Mouse (Mus musculus): ENCODE results near the gene Mansc1. TPM values are rescaled to one million over a fixed set of nuclear protein-coding genes. Genes with fewer than 3 reads are reported as not detected.
A peak's percentile ranks its signal among the peaks of the same experiment; 100 is the strongest.

Gene Mansc1
- polyA plus RNA-seq, 1 experiment: 15.4 TPM

DNA sequence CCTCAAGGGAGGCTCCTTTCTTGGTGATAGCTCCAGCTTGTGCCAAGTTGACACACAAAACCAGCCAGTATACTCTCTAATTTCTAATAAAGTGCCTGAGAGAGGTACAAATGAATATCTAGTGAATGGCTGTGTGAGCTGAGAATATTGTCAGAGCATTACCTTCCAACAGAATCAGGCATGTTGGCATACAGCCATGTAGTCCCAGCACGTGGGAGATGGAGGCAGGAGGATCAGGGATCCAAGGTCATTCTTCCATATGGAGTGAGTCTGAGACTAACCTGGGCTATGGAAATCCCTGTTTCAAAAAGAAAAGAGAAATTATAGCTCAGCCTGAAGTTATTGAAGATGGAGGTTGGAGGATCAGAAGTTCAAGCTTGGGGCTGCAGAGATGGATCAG lies 33.0 kb downstream of the Mansc1 start:
- no peak for DNase-seq (ENCODE audit: low spot score)

- no peak for DNase-seq (ENCODE audit: low spot score)
These were observed 34.5 kb downstream of the Mansc1 start for GRCm38 (mm10) chr6:134597651-134598229.

DNA sequence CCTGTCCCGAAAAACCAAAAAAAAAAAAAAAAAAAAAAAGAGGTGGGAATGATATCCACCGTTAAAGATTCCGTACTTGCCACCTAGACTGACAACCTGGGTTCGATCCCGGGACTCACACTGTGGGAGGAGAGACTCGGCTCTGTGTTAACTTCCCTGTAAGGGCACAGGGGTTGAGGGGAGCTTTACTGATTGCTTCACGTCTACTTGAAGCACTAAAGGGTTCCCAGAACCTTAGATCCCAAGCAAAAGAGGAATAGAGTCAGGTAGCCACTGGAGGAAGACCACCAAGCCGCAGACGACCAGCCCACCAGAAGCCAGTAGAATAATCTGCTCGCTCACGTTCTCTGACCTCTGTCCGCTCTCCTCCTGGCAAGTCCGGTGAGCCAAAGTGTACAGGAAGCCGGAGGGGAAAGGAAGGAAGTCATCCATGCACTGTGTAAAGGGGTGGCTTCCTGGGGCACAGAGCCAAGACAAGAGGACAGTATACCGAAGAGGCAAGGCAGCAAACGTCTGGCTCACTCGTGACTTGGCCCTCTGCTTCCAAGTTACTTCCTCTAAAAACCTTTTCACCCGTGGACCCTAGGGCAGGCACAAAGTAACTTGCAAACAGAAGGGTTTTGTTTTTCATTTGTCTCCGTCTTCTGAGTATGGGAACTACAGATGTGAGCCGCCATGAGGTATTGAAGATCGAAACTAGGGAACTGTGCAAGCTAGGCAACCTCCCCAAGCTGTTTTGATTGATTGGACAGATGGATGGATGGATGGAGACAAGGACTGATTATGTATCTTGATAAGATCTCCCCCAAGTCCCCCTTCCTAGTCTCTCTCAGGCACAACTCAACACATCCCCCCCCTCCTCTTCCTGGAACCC lies 37.5 kb downstream of the Mansc1 start:
- no peak for DNase-seq (ENCODE audit: low spot score)

- DNase-seq (ENCODE audit: low spot score): no peak
These were observed 40.7 kb downstream of the Mansc1 start for GRCm38 (mm10) chr6:134591614-134592013.

- DNase-seq (ENCODE audit: low spot score): no peak
These were observed 46.0 kb downstream of the Mansc1 start for GRCm38 (mm10) chr6:134586241-134586640.

DNA sequence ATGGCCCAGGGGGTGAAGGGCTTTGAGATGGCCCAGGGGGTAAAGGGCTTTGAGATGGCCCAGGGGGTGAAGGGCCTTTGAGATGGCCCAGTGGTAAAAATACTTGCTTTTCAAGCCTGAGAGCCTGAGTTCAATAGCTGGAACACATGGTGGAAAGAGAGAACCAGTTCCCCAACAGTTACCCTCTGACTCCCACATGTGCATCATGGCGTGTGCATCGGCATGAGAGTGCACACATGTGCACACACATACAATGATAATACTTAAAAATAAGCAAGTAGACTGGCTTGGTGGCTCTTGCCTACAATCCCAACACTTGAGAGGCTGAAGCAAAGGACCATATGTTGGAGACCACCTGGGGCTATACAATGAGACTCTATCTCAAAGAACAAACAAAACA lies 47.7 kb downstream of the Mansc1 start:
- no peak for DNase-seq (ENCODE audit: low spot score)

DNA sequence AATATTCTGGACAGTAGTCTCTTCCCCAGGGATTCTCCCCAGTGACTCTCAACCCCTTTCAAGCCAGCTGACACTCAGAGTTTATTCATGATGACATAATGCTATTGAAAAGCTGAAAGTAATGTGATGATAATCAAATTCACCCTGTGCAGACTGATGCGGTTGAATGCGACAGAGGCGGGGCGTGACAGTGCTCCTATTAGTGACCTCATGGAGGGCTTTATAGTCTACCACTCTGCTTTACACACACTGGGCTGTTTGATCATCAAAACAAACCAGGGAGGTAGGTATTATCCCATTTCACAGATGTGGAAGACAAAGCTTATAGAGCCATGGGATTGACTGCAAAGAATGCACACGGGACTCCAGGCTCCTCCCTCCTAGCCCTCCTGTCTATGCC lies 50.2 kb downstream of the Mansc1 start:
- DNase-seq (ENCODE audit: low spot score): no peak

DNA sequence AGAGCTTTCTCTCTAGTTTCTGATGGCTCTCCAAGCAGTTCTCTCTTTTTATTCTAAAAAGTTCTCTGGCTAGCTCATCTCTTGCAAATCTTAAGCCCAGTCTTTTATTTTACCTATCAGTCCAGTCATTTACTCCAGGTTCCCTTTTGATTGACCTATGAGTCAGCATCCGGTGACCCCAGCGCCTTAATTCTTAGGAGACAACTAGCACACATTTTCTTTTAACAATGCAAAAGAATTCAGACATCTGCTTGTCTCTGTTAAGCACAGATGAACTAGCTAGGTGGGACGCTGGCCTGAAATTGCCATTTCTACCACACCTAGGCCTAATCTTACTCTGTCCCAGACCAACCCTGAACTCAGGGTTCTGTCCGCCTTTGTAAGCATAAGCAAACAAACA lies 52.8 kb downstream of the Mansc1 start:
- no peak for DNase-seq (ENCODE audit: low spot score)

GRCm38 (mm10) chr6:134578039-134578438 lies 54.2 kb downstream of the Mansc1 start:
- DNase-seq (ENCODE audit: low spot score): no peak

DNA sequence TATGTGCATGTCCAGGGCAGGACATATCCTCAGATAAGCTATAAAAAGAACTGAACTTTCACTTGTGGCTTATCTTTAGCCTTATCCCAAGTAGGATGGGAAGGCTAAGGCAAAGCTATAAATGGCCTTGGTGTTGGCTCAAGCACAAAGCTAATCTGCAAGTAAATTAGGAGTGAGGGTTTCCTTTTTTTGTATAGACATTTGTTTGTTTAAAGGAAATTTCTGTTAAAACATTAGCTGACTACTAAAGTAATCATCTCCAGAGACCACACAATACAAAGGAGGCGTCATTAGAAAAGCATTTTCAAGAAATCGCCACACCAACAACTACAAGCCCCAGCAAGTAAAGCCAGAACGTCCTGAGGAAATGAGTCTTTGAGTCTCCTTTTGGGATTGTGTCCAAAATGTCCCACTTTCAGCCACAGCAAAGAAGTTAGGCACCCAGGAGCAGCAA lies 57.0 kb downstream of the Mansc1 start:
- DNase-seq (ENCODE audit: low spot score): no peak

- DNase-seq (ENCODE audit: low spot score): no peak
These were observed 64.2 kb downstream of the Mansc1 start for GRCm38 (mm10) chr6:134567986-134568556.

DNA sequence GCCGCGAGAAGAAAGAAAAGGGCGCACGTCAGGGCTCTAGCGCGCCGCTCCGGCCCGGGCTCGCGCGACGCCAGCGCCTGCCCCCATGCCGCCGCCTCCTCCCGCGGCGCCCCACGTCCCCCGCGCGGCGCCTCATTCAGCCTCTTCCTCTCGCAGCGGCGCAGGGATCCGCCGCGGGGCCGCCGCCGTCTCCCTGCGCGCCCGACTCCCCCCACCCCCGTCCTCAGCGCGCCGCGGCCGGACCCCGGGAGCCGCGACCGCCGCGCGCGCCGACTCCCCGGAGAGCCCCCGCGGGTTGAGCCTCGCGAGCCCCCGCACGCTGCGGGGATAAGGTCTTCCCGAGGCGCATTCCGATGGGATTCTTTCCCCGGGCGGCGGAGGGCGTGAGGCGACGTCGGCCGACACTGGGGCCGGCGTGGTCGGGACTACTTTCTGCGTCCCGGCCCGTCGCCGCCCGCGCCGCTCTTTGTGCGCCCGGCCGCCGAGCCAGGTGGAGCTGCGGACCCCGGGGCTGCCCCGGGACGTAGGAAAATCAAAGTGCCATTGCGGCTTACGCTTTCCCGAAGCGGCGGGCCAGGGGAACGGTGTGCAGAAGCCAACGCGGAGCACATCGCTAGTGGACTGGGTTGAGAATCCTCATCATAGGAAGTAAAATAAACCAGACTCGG lies 65.3 kb downstream of the Mansc1 start, which contains the start of gene Lrp6:
Lrp6 (minus strand) TSS at position 148 of the 668 bp plus-strand sequence.
- peak; percentile 90 for DNase-seq (ENCODE audit: low spot score)

GRCm38 (mm10) chr6:134566248-134566817 lies 66.0 kb downstream of the Mansc1 start:
- DNase-seq (ENCODE audit: low spot score): no peak

DNA sequence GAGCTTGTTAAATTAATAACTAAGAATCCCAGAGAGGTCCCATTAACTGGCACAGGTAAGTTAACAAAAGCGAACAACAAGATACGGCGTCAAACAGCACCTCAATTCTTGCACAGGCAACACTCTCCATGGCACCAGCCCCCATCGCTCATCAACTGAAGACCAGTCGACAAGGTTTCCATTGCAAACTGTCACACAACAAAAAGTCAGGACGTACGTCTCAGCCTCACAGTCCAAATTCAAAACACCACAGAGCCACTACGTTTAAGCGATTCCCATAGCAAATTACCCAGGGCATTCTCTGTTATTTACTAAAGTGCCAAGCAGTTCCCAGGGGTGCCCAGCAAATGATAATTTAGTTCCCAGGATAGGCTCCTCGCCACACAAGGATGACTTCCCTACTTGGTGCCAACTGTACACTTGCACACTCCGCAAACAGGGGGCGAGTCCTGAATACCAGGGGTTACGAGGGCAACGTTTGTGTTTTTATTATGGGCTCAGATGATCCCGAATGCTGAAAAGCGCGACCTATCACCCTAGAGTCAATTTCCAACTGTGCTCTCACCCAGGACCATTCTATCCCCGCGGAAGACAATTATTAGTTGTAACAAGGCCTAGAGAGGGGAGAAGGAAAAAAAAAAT lies 66.6 kb downstream of the Mansc1 start:
- peak; percentile 23 for DNase-seq (ENCODE audit: low spot score)

GRCm38 (mm10) chr6:134564539-134564938 lies 67.7 kb downstream of the Mansc1 start:
- no peak for DNase-seq (ENCODE audit: low spot score)

- no peak for DNase-seq (ENCODE audit: low spot score)
These were observed 72.7 kb downstream of the Mansc1 start for GRCm38 (mm10) chr6:134559635-134560034.

Other genes starting within 250 kb of the Mansc1 start
- 7.1 and 12.1 TPM in 2 replicates for gene Bcl2l14, start 236.2 kb downstream of the Mansc1 start, polyA plus RNA-seq (2012; rRNA removed)
- gene Lrp6, start 65.5 kb downstream of the Mansc1 start, polyA plus RNA-seq (2012; rRNA removed): 36.2 and 43.8 TPM in 2 replicates
- 15.8 and 17.4 TPM in 2 replicates for gene Borcs5, start 7.0 kb upstream of the Mansc1 start, polyA plus RNA-seq (2012; rRNA removed)
- gene Dusp16, start 160.1 kb upstream of the Mansc1 start, polyA plus RNA-seq (2012; rRNA removed): 29.4 and 34.6 TPM in 2 replicates
- 35.3 and 37.5 TPM in 2 replicates for gene Crebl2, start 197.7 kb upstream of the Mansc1 start, polyA plus RNA-seq (2012; rRNA removed)